Mouse (Mus musculus): ENCODE measurements around the gene Sox18. TPM values are rescaled to one million over a fixed set of nuclear protein-coding genes. Genes with fewer than 3 reads are reported as not detected.

Sox18 gene
- total RNA-seq (2012; rRNA removed) (not detected in 2 replicates), polyA plus RNA-seq (2012; ENCODE audit: insufficient read depth in 1 of 2, insufficient read length in 2 of 2, low read depth in 1 of 2, low replicate concordance in 2 of 2, missing spikeins in 1 of 2) (under 1 TPM in 1 of 2 experiments, not detected in 1; 0.04 TPM)

DNA sequence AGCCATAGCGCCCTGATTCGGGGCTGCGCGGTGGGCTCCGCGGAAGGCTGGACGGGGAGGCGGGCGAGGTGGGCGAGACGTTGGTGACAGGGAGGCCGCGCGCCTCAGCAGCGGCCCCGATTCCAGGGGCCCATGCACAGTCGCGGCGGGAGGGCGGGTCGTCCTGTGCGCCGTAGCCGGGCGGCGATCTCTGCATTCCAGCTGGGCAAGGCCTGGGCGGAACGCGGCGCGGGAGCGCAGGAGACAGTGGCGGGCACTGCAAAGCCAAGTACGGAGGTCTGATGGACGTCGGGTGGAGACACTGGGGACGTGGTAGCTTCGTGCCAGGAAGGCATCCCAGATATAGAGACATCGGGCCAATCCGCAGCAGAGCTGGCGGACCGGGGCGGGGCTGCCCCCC lies at the start of gene Sox18:
Sox18 (minus strand) TSS at position 315 of the 400 bp plus-strand sequence.
- no peaks in the 10 kb centered on the region for H3K9me3 ChIP-seq (replicated peaks; ENCODE audit: insufficient read depth, low read length)
- peaks cover 0 to 12% of the 10 kb centered on the region in 2 experiments; a peak in 3 of 4 replicates for H3K4me1 ChIP-seq (ENCODE audit: control insufficient read depth in 1 of 2, insufficient read depth in 2 of 2, low read length in 2 of 2)

DNA sequence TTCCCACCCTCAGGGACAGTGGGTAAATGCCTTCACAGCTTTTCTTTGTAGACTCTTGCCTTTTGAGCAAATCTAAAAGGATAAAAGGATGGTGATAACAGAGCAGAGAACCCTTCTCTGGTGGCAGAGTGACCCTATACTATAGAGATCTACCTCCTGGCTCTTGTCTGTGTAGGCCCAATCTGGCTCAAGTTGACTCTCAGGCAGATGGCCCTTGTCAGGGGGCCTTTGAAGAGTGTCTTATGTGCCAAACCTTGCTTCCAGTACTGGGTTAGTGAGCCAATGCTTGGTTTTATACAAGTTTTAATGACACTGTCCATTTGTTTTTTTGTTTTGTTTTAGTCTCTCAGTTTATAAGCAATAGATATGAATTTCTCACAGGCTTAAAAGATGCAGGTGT lies 49.8 kb upstream of the Sox18 start:
- Histone ChIP-seq H3K9ac (ENCODE audit: control insufficient read depth, low read depth, low read length, poor library complexity, severe bottlenecking) (no peak overlapping the region), H3K79me2 (ENCODE audit: control insufficient read depth, insufficient read depth, low read length, poor library complexity) (no peaks in the 10 kb centered on the region), H3K4me1 (ENCODE audit: control insufficient read depth in 1 of 2, insufficient read depth in 2 of 2, low read length in 2 of 2) (peaks cover 0 to 3% of the 10 kb centered on the region in 2 experiments; a peak in 1 of 4 replicates), H3K36me3 (ENCODE audit: control insufficient read depth in 1 of 2, insufficient read depth in 2 of 2, low read length in 2 of 2) (0 out of 4 replicates have a peak, but pooled peaks cover 0 to 2% of the 10 kb centered on the region in 2 experiments), H3K9me3 (replicated peaks; ENCODE audit: insufficient read depth, low read length) (no peaks in the 10 kb centered on the region), H3K27me3 (ENCODE audit: control insufficient read depth in 1 of 2, insufficient read depth in 2 of 2, low read length in 2 of 2) (no peaks in the 10 kb centered on the region), H3K4me3 (ENCODE audit: control insufficient read depth in 1 of 2, insufficient read depth in 1 of 2, low read depth in 2 of 2, low read length in 2 of 2) (no peak overlapping the region), H3K27ac (ENCODE audit: control insufficient read depth, low read depth, low read length) (no peak overlapping the region)
- TF ChIP-seq MAZ (IDR thresholded peaks at IDR 0.05; ENCODE audit: low read depth, low read length) (no peak), EP300 (IDR thresholded peaks at IDR 0.05; ENCODE audit: low read depth in 1 of 2, low read length in 2 of 2) (no peak), MYC (IDR thresholded peaks at IDR 0.05; ENCODE audit: low read depth, low read length) (no peak), ELF1 (IDR thresholded peaks at IDR 0.05; ENCODE audit: low read depth, low read length) (no peak), RCOR1 (IDR thresholded peaks at IDR 0.05; ENCODE audit: low read depth, low read length) (no peak)
- no peak for DNase-seq (ENCODE audit: low read depth, low spot score)

More for the DNA sequence above, at the start of gene Sox18:
- no peak within 1 kb of the TSS for H3K27ac ChIP-seq (ENCODE audit: control insufficient read depth, low read depth, low read length)
- no peak within 1 kb of the TSS for H3K9ac ChIP-seq (ENCODE audit: control insufficient read depth, low read depth, low read length, poor library complexity, severe bottlenecking)
- no peak for TF ChIP-seq GABPA (IDR thresholded peaks at IDR 0.05; ENCODE audit: low read depth, low read length)
- TF ChIP-seq NRF1 (IDR thresholded peaks at IDR 0.05; ENCODE audit: insufficient read depth, low read depth, low read length, poor library complexity, severe bottlenecking), result no peak
- TF ChIP-seq POLR2A (IDR thresholded peaks at IDR 0.05; ENCODE audit: control insufficient read depth in 1 of 2, insufficient read depth in 1 of 2, low read depth in 1 of 2, low read length in 2 of 2, poor library complexity in 1 of 2), result no peak
- no peak for TF ChIP-seq TCF12 (IDR thresholded peaks at IDR 0.05; ENCODE audit: low read depth, low read length)
- no peak for TF ChIP-seq RAD21 (IDR thresholded peaks at IDR 0.05; ENCODE audit: low read depth, low read length)
- no peak for TF ChIP-seq CHD1 (IDR thresholded peaks at IDR 0.05; ENCODE audit: low read depth, low read length)
- no peak for TF ChIP-seq E2F4 (IDR thresholded peaks at IDR 0.05; ENCODE audit: borderline replicate concordance, low read depth, low read length)
- no peak for TF ChIP-seq USF2 (IDR thresholded peaks at IDR 0.05; ENCODE audit: borderline replicate concordance in 1 of 2, insufficient read depth in 1 of 2, low read depth in 1 of 2, low read length in 2 of 2)
- TF ChIP-seq MYC (IDR thresholded peaks at IDR 0.05; ENCODE audit: low read depth, low read length), result no peak
- no peaks in the 10 kb centered on the region for H3K79me2 ChIP-seq (ENCODE audit: control insufficient read depth, insufficient read depth, low read length, poor library complexity)
- DNase-seq (ENCODE audit: low read depth, low spot score), result no peak
- peaks cover 3 to 6% of the 10 kb centered on the region in 2 experiments; a peak in 2 of 4 replicates for H3K27me3 ChIP-seq (ENCODE audit: control insufficient read depth in 1 of 2, insufficient read depth in 2 of 2, low read length in 2 of 2)
- H3K4me3 ChIP-seq (ENCODE audit: control insufficient read depth in 1 of 2, insufficient read depth in 1 of 2, low read depth in 2 of 2, low read length in 2 of 2), result no peak within 1 kb of the TSS
- peaks cover 0 to 5% of the 10 kb centered on the region in 2 experiments; a peak in 2 of 4 replicates for H3K36me3 ChIP-seq (ENCODE audit: control insufficient read depth in 1 of 2, insufficient read depth in 2 of 2, low read length in 2 of 2)
